In the genomic region with DNA sequence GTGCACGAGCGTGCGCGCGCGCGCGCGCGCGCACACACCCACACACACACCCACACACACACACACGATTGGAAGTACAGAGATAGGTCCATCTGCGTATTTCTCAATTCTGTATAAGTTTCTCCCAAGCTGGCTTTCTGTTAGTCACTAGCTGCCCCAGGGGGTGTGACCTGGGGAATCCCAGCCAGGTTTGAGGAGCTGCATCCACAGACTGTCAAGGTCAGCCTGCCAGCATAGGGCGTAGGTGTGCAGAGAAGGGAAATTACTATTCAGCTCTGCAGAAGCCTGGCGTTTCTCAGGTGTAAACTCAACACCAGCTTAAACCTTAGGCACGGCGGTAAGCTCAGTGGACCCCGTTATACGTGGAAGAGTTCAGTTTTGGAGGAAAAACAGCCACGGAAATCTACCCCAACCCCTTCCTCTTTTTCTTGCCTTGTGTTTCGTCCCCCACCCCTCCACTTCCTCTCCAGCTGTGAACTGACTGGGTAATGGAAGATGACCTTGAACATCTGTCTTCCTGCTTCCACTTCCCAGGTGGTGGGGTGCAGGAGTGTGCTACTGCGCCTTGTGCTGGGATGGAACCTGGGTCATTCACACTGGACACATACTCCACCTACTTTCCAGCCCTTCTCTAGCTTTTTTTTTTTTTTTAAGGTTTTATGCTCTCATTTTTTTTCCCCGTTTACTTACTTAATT, we compare ENCODE assay signal across 8 mouse cellular contexts.
A peak's percentile ranks its signal among the peaks of the same experiment; 100 is the strongest.
DNase-seq lines count a peak whose midpoint lies in the region.

No protein-coding gene starts in this region.

- intact Hi-C loops in left cerebral cortex, postnatal 4 days (cut with DNase I), result no loop called here
- intact Hi-C loops in left cerebral cortex, postnatal 36 days (cut with DNase I), result no loop called here

- peak; percentile 71 to 73 for DNase-seq in cerebellum, postnatal 10 days
- no peak for DNase-seq in cerebellum, adult 11 months
- peak; percentile 51 for DNase-seq in left cerebral cortex, postnatal 4 days
- DNase-seq in left cerebral cortex, postnatal 36 days (ENCODE audit: low spot score in 2 of 2), result no peak
- DNase-seq in adrenal gland, postnatal 10 days, result peak; percentile 63
- peak; percentile 52 for DNase-seq in lung, postnatal 10 days
- no peak for DNase-seq in spleen, postnatal 14 days (ENCODE audit: low spot score in 2 of 2)
- DNase-seq in left cerebral cortex, adult 8-10 months (ENCODE audit: low spot score in 2 of 2), result no peak

Comparison
In these comparisons a context has a peak if more than half of its experiments do, and no peak if none do; other contexts are left out.
1. DNase-seq: peak in cerebellum, postnatal 10 days (2 of 2), left cerebral cortex, postnatal 4 days (single experiment), adrenal gland, postnatal 10 days (single experiment) and lung, postnatal 10 days (single experiment); none in cerebellum, adult 11 months (single experiment), left cerebral cortex, postnatal 36 days (0 of 2), spleen, postnatal 14 days (0 of 2) and left cerebral cortex, adult 8-10 months (0 of 2).